Mouse (Mus musculus) cortical plate, adult 2 months (tissue): ENCODE measurements around the gene Bst2. TPM values are rescaled to one million over a fixed set of nuclear protein-coding genes. Genes with fewer than 3 reads are reported as not detected.
A peak's percentile ranks its signal among the peaks of the same experiment; 100 is the strongest.
"Not testable (repeated sequence)": the region's sequence is repeated elsewhere in the genome, so short reads cannot be mapped to it uniquely, and the experiment has no call there.

Experiments used
- H3K27ac ChIP-seq: fragments of 200-500 bp; 2 replicates; pipeline ENCODE4 v1.5.1; 2012; ENCODE audit warnings: low read length, control low read depth, inconsistent platforms; ENCODE audit not compliant: insufficient read depth
- H3K4me1 ChIP-seq: fragments of 200-500 bp; 2 replicates; pipeline ENCODE4 v1.6.1; 2011; ENCODE audit warnings: low read length; ENCODE audit not compliant: control insufficient read depth, insufficient read depth
- H3K4me3 ChIP-seq: fragments of 200-500 bp; 2 replicates; pipeline ENCODE4 v1.5.1; 2011; ENCODE audit warnings: mild to moderate bottlenecking, low read length, control low read depth; ENCODE audit not compliant: insufficient read depth
- CTCF ChIP-seq: fragments of 200-500 bp; IDR thresholded peaks from 2 replicates; pipeline ENCODE4 v1.5.1; 2011; ENCODE audit warnings: mild to moderate bottlenecking, control low read depth, low read length; ENCODE audit not compliant: insufficient read depth; ENCODE audit errors: extremely low read depth
- POLR2A ChIP-seq: fragments of 200-500 bp; IDR thresholded peaks from 2 replicates; pipeline ENCODE4 v1.6.1; 2011; ENCODE audit warnings: mild to moderate bottlenecking, low read length, control low read depth; ENCODE audit not compliant: insufficient read depth; ENCODE audit errors: extremely low read depth
- polyA plus RNA-seq: library from polyadenylated mRNA; depleted of rRNA; stranded (reverse); fragments of >200 nt; gene quantifications from 2 replicates; pipeline ENCODE4 v1.2.3, GENCODE M21; 2012

Bst2 gene
- polyA plus RNA-seq, 1 experiment: 20.5 TPM

- Histone ChIP-seq H3K4me3 (no peak within 1 kb of the TSS), H3K27ac (no peak within 1 kb of the TSS), H3K4me1 (no peaks in the 10 kb centered on the region)
- TF ChIP-seq POLR2A (no peak), CTCF (no peak)
Measured at GRCm38 (mm10) chr8:71525226-71526050, 11.8 kb downstream of the Bst2 start, which contains the start of gene Ccdc194. Gene Ccdc194, minus strand, starts transcription at chr8:71525711.

- peak; percentile 88 for TF ChIP-seq CTCF
- TF ChIP-seq POLR2A: no peak
- H3K4me3 ChIP-seq: no peak overlapping the region
- H3K4me1 ChIP-seq: no peaks in the 10 kb centered on the region
- H3K27ac ChIP-seq: no peak overlapping the region
Measured at GRCm38 (mm10) chr8:71521634-71522033, 15.6 kb downstream of the Bst2 start.

- peak; percentile 58 for TF ChIP-seq CTCF
- H3K4me3 ChIP-seq, H3K27ac ChIP-seq, H3K4me1 ChIP-seq: not testable (repeated sequence)
Measured at GRCm38 (mm10) chr8:71519037-71519825, 18.0 kb downstream of the Bst2 start.

- Histone ChIP-seq H3K27ac (no peak overlapping the region), H3K4me3 (no peak overlapping the region), H3K4me1 (no peaks in the 10 kb centered on the region)
- TF ChIP-seq POLR2A (no peak), CTCF (no peak)
Measured at GRCm38 (mm10) chr8:71516786-71517185, 20.5 kb downstream of the Bst2 start.

GRCm38 (mm10) chr8:71515043-71515442 is 22.2 kb downstream of the Bst2 start:
- H3K4me1 ChIP-seq: no peaks in the 10 kb centered on the region
- H3K4me3 ChIP-seq: no peak overlapping the region
- H3K27ac ChIP-seq: no peak overlapping the region
- no peak for TF ChIP-seq CTCF
- no peak for TF ChIP-seq POLR2A

- H3K4me1 ChIP-seq: no peaks in the 10 kb centered on the region
- TF ChIP-seq POLR2A (no peak), CTCF (no peak)
- no peak overlapping the region for H3K27ac ChIP-seq
- H3K4me3 ChIP-seq: no peak overlapping the region
Measured at GRCm38 (mm10) chr8:71513018-71513754, 24.1 kb downstream of the Bst2 start.

GRCm38 (mm10) chr8:71511644-71512043 is 25.6 kb downstream of the Bst2 start, which contains the start of gene Plvap:
Gene Plvap, minus strand, starts transcription at chr8:71511752.
- H3K4me3 ChIP-seq: no peak within 1 kb of the TSS
- TF ChIP-seq CTCF: no peak
- TF ChIP-seq POLR2A: no peak
- no peaks in the 10 kb centered on the region for H3K4me1 ChIP-seq
- H3K27ac ChIP-seq: no peak within 1 kb of the TSS

GRCm38 (mm10) chr8:71509316-71509715 is 27.9 kb downstream of the Bst2 start:
- TF ChIP-seq CTCF (no peak), POLR2A (no peak)
- Histone ChIP-seq H3K27ac (no peak overlapping the region), H3K4me3 (no peak overlapping the region), H3K4me1 (no peaks in the 10 kb centered on the region)

- Histone ChIP-seq H3K4me1 (no peaks in the 10 kb centered on the region), H3K27ac (no peak overlapping the region), H3K4me3 (peak overlapping the region; percentile 55)
- TF ChIP-seq POLR2A (peak; percentile 65; the same call in 1 of the 2 replicates), CTCF (no peak)
Measured at GRCm38 (mm10) chr8:71507589-71508104, 29.6 kb downstream of the Bst2 start.
